Mouse (Mus musculus) neural tube, embryonic 14.5 days (tissue): ENCODE data around the gene Cfap157. TPM values are rescaled to one million over a fixed set of nuclear protein-coding genes. Genes with fewer than 3 reads are reported as not detected.
A peak's percentile ranks its signal among the peaks of the same experiment; 100 is the strongest.

Experiments
- ATAC-seq: fragments of 200-750 bp; cut with Nextera tagmentation; 2 replicates; pipeline ENCODE4 v1.8.0; 2017; ENCODE audit warnings: low read depth, mild to moderate bottlenecking, moderate TSS enrichment, moderate library complexity
- H3K27ac ChIP-seq: fragments of 300-500 bp; sonication (generic); 2 replicates; pipeline ENCODE4 v1.5.1; 2014; ENCODE audit warnings: low read depth, mild to moderate bottlenecking, control low read depth, low read length, moderate library complexity, mixed read lengths
- H3K27me3 ChIP-seq: fragments of 300-500 bp; sonication (generic); 2 replicates; pipeline ENCODE4 v1.6.1; 2014; ENCODE audit warnings: low read length; ENCODE audit not compliant: control insufficient read depth, insufficient read depth
- H3K36me3 ChIP-seq: fragments of 300-500 bp; sonication (generic); 2 replicates; pipeline ENCODE4 v1.6.1; 2014; ENCODE audit warnings: low read length, mixed read lengths; ENCODE audit not compliant: control insufficient read depth, insufficient read depth
- H3K4me1 ChIP-seq: fragments of 300-500 bp; sonication (generic); 2 replicates; pipeline ENCODE4 v1.6.1; 2014; ENCODE audit warnings: low read length; ENCODE audit not compliant: control insufficient read depth, insufficient read depth
- H3K4me2 ChIP-seq: fragments of 300-500 bp; sonication (generic); 2 replicates; pipeline ENCODE4 v1.6.1; 2014; ENCODE audit warnings: mild to moderate bottlenecking, low read depth, low read length, control low read depth
- H3K4me3 ChIP-seq: fragments of 300-500 bp; sonication (generic); 2 replicates; pipeline ENCODE4 v1.5.1; 2014; ENCODE audit warnings: low read depth, low read length, control low read depth, mixed read lengths
- H3K9ac ChIP-seq: fragments of 300-500 bp; sonication (generic); replicated peaks from 2 replicates; pipeline ENCODE4 v1.6.1; 2014; ENCODE audit warnings: low read depth, mild to moderate bottlenecking, control low read depth, low read length, mixed read lengths
- H3K9me3 ChIP-seq: fragments of 300-500 bp; sonication (generic); 2 replicates; pipeline ENCODE4 v1.6.1; 2016; ENCODE audit warnings: low read length; ENCODE audit not compliant: control insufficient read depth
- WGBS: fragments of 180-500 bp; shearing (Covaris S2); extraction: QIAGEN DNeasy Blood & Tissue Kit; methylation state at CpG from one replicate; pipeline ENCODE4 v1.1.7; 2014; 5-methylcytosine and 5-hydroxymethylcytosine counted together
- polyA plus RNA-seq: library from polyadenylated mRNA; unstranded; fragments of >200 nt; fragmentation: Nextera tagmentation; extraction: Ambion mirVana; gene quantifications from 2 replicates; pipeline ENCODE4 v1.2.1, GENCODE M21; 2014

Cfap157 gene
- polyA plus RNA-seq, 1 experiment from 2014 or later = 0.48 TPM

DNA sequence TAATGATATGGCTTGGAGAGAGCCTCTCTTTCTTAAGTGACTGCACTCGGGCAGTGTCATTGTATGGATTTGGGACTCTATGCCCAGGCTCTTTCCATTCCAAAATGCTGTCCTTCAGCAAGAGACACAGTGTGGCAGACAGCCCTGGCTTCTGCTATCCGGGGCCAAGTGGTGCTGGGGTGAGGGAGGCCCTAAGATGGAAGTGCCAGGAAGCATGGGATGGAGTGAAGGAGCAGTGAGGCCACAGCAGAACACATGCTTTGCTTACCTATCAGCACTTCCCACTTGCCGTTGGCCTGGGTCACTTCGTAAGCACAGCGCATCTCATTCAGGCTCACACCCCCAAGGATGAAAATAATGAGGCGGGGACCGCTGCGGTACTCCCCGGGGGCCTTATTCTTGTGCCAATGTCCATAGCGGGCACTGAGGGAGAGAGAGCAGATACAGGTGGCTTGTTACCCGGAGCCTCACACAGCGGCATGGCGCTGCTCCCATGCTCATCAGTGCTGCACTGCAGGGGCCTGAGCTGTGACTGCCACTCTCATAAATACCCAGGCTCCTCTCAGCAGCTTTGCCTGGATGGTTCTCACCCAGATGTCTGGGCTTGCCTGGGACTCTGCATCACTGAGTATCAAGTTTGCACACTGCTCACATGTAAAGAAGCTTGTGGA lies 11.7 kb upstream of the Cfap157 start:
- H3K4me3 ChIP-seq = no peak overlapping the region
- H3K9me3 ChIP-seq = no peaks in the 10 kb centered on the region
- no peaks in the 10 kb centered on the region for H3K4me1 ChIP-seq
- no peaks in the 10 kb centered on the region for H3K27me3 ChIP-seq
- H3K36me3 ChIP-seq = peaks cover 57% of the 10 kb centered on the region
- no peak overlapping the region for H3K9ac ChIP-seq
- no peak for ATAC-seq
- no peak overlapping the region for H3K4me2 ChIP-seq
- WGBS = 67% methylated on average over 13 of the region's 13 CpGs
- H3K27ac ChIP-seq = no peak overlapping the region

DNA sequence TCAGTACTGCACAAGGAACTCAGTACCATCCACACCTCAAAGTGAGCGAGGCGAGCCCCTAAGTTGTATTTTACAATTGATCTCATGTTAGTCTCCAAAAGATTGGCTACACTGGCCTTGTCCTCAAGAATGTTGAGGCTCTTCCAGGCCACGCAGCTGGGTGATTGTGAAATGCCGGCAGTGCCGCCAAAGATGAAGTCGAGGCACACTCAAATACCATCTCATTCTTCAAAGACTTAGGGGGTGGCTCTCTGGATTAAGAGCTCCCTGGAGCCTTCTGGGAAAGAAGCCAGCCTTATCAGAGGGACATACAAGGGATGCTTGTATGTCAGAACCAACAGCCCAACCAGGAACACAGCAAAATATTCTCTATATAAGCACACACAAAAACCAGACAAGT lies 7.1 kb upstream of the Cfap157 start:
- Histone ChIP-seq H3K9ac (no peak overlapping the region), H3K27me3 (no peaks in the 10 kb centered on the region), H3K9me3 (no peaks in the 10 kb centered on the region), H3K4me2 (no peak overlapping the region), H3K36me3 (peaks cover 42% of the 10 kb centered on the region), H3K4me1 (no peaks in the 10 kb centered on the region), H3K4me3 (no peak overlapping the region), H3K27ac (no peak overlapping the region)
- WGBS = 82% methylated on average over 6 of the region's 6 CpGs
- ATAC-seq = no peak

DNA sequence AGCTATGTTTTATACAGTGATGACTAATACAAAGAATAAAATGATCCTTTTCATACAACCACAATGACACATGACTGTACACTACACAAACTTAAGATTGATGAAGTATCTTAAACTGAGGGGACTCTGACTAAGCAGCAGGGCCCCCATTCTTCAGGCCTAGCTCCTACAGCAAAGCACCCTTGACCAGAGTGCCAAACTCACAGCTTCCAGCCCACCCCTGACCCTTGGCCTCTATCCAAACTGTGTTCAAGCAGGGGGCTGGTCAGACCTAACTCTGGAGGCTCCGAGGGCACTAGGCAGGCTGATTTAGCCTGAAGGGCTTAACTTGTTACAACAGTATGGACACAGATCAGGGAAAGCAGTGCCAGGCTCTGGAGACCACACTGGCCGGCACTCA lies 4.4 kb upstream of the Cfap157 start:
- Histone ChIP-seq H3K27ac (no peak overlapping the region), H3K4me3 (no peak overlapping the region), H3K36me3 (peaks cover 19% of the 10 kb centered on the region), H3K9ac (no peak overlapping the region), H3K4me1 (no peaks in the 10 kb centered on the region), H3K27me3 (no peaks in the 10 kb centered on the region), H3K4me2 (no peak overlapping the region), H3K9me3 (no peaks in the 10 kb centered on the region)
- ATAC-seq = no peak
- WGBS = 73% methylated on average over 2 of the region's 2 CpGs

DNA sequence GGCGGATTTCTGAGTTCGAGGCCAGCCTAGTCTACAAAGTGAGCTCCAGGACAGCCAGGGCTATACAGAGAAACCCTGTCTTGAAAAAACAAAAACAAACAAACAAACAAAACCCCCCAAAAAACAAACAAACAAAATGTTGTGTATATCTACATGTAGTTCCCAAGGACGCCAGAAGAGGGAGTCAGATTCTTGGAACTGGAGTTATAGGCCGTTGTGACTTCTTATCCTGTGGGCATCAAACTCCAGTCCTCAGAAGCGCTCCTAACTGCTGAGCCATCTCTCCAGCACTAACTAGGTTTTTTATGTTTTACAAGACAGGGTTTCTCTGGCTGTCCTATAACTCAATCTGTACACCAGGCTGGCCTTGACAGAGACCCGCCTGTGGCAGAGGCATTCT lies 2.9 kb upstream of the Cfap157 start:
- no peak for ATAC-seq
- WGBS = 59% methylated on average over 6 of the region's 6 CpGs
- Histone ChIP-seq H3K9me3 (no peaks in the 10 kb centered on the region), H3K9ac (no peak overlapping the region), H3K27me3 (no peaks in the 10 kb centered on the region), H3K36me3 (peaks cover 19% of the 10 kb centered on the region), H3K27ac (no peak overlapping the region), H3K4me1 (no peaks in the 10 kb centered on the region), H3K4me3 (no peak overlapping the region), H3K4me2 (no peak overlapping the region)

DNA sequence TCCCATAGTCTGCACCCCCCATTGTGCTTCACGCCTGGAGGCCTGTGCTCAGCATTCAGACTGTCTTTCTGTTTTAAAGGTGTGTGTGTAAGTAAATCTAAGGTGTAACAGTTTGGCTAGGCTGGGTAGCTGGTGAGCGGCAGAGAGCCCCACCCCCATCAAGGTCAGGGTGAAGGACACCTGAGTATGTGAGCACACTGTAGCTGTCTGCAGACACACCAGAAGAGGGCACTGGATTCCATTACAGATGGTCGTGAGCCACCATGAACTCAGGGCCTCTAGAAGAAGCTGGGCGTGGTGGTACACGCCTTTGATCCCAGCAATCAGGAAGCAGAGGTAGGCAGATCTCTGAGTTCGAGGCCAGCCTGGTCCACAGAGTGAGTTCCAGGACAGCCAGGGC lies 2.5 kb downstream of the Cfap157 start:
- Histone ChIP-seq H3K36me3 (no peaks in the 10 kb centered on the region), H3K4me2 (no peak overlapping the region), H3K27me3 (no peaks in the 10 kb centered on the region), H3K27ac (no peak overlapping the region), H3K9ac (no peak overlapping the region), H3K4me3 (no peak overlapping the region), H3K4me1 (no peaks in the 10 kb centered on the region), H3K9me3 (no peaks in the 10 kb centered on the region)
- ATAC-seq = no peak
- WGBS = 87% methylated on average over 6 of the region's 6 CpGs

DNA sequence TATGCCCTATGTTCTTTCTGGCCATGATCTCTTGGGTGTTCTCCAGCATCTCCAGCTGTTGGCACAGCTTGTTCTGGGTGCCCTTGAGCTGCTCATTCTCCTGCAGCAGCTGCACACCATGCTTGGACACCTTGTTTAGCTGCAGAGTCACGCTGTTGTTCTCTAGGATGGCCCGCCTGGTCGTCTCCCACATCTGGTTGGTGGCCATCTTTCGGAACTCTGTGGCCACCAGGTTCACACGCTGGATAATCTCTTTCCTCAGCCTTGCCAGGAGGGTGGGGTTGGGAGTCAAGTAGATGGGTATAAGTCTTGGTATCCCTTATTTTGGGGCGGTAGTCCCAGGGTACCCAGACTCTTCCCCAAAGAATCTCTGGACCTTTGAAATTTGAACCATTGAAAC lies 4.5 kb downstream of the Cfap157 start:
- no peak overlapping the region for H3K4me2 ChIP-seq
- H3K27ac ChIP-seq = no peak overlapping the region
- no peaks in the 10 kb centered on the region for H3K27me3 ChIP-seq
- H3K4me3 ChIP-seq = no peak overlapping the region
- no peaks in the 10 kb centered on the region for H3K9me3 ChIP-seq
- WGBS = 92% methylated on average over 6 of the region's 6 CpGs
- ATAC-seq = no peak
- no peak overlapping the region for H3K9ac ChIP-seq
- no peaks in the 10 kb centered on the region for H3K36me3 ChIP-seq
- peaks cover 12% of the 10 kb centered on the region for H3K4me1 ChIP-seq

DNA sequence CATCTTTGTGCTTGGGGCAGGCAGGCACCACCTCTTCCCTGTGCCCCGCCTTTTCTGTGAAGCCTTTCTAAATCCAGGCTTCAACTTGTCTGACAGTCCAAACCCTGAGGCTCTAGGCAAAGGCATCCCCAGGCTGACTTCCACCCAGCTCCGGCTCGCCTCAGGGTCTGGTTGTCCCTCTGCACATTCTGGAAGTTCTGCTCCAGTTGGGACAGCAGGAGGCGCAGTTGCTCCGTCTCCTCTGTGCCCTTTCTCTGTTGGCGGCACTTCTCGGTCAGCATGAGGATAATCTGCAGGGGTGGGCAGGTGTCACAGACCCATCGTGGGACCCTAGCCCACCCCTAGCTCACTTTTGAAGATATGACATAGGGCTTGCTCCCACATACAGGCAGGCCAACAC lies 5.1 kb downstream of the Cfap157 start:
- Histone ChIP-seq H3K27ac (no peak overlapping the region), H3K27me3 (no peaks in the 10 kb centered on the region), H3K4me2 (no peak overlapping the region), H3K9me3 (no peaks in the 10 kb centered on the region), H3K36me3 (no peaks in the 10 kb centered on the region), H3K9ac (no peak overlapping the region), H3K4me1 (peaks cover 12% of the 10 kb centered on the region), H3K4me3 (no peak overlapping the region)
- 17% methylated on average over 8 of the region's 8 CpGs for WGBS
- no peak for ATAC-seq

DNA sequence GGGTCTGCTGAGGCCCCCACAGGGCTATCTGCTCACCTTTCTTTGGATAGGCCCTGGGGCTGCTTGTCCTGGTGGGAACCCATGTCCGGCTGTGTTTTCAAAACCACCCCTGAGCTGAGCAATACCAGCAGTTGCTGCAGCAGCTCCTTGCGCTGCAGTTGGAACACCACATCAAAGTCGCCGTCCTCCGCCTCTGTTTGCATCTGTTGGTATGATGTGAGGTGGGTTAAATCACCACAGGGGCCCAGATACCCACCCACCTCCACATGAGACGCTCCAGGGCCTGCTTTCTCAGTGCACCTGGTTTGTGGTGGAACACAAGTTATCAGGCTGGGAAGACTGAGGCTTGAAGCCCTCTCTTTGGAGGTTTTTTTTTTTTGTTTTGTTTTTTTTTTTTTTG lies 6.1 kb downstream of the Cfap157 start:
- H3K36me3 ChIP-seq = no peaks in the 10 kb centered on the region
- H3K4me3 ChIP-seq = no peak overlapping the region
- no peak overlapping the region for H3K27ac ChIP-seq
- no peaks in the 10 kb centered on the region for H3K9me3 ChIP-seq
- WGBS = 91% methylated on average over 6 of the region's 6 CpGs
- no peak for ATAC-seq
- no peak overlapping the region for H3K4me2 ChIP-seq
- no peak overlapping the region for H3K9ac ChIP-seq
- no peaks in the 10 kb centered on the region for H3K27me3 ChIP-seq
- H3K4me1 ChIP-seq = peaks cover 12% of the 10 kb centered on the region

DNA sequence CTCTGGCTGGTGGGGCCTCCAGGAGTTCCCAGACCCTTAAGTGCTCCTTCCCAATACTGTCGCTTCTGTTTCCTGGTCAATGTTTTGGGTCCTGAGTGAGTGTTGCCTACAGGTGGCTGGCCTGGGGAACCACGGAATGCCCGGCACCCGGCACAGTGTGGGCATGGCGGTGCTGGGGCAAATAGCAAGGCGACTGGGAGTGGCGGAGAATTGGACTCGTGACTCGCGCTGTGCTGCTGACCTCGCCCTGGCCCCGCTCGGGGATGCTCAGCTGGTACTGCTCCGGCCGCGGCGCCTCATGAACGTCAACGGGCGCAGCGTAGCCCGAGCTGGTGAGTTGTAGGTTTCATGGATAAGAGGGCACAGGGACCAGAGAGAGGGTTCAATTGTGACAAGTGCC lies 8.0 kb downstream of the Cfap157 start:
- WGBS = 27% methylated on average over 22 of the region's 22 CpGs
- Histone ChIP-seq H3K27me3 (no peaks in the 10 kb centered on the region), H3K4me1 (peaks cover 12% of the 10 kb centered on the region), H3K9me3 (no peaks in the 10 kb centered on the region), H3K4me2 (peak overlapping the region; percentile 83), H3K4me3 (peak overlapping the region; percentile 57), H3K27ac (no peak overlapping the region), H3K9ac (peak overlapping the region; percentile 51), H3K36me3 (no peaks in the 10 kb centered on the region)
- no peak for ATAC-seq
